Mouse (Mus musculus) midbrain, embryonic 15.5 days (tissue): ENCODE results near the gene Ddr1. TPM values are rescaled to one million over a fixed set of nuclear protein-coding genes. Genes with fewer than 3 reads are reported as not detected.

Source experiments
- ATAC-seq: fragments of 200-750 bp; cut with Nextera tagmentation; replicated peaks from 2 replicates; pipeline ENCODE4 v1.8.0; 2017; ENCODE audit warnings: moderate TSS enrichment
- H3K27ac ChIP-seq: fragments of 300-500 bp; sonication (generic); 2 replicates; pipeline ENCODE4 v1.5.1; 2015; ENCODE audit warnings: mild to moderate bottlenecking, inconsistent platforms
- H3K27me3 ChIP-seq: fragments of 300-500 bp; sonication (generic); replicated peaks from 2 replicates; pipeline ENCODE4 v1.6.1; 2015; ENCODE audit warnings: inconsistent platforms
- H3K36me3 ChIP-seq: fragments of 300-500 bp; sonication (generic); replicated peaks from 2 replicates; pipeline ENCODE4 v1.6.1; 2015; ENCODE audit warnings: inconsistent platforms
- H3K4me1 ChIP-seq: fragments of 300-500 bp; sonication (generic); 2 replicates; pipeline ENCODE4 v1.6.1; 2015; ENCODE audit warnings: inconsistent platforms
- H3K4me2 ChIP-seq: fragments of 300-500 bp; sonication (generic); 2 replicates; pipeline ENCODE4 v1.6.1; 2015; ENCODE audit warnings: inconsistent platforms, mild to moderate bottlenecking, moderate library complexity
- H3K4me3 ChIP-seq: fragments of 300-500 bp; sonication (generic); 2 replicates; pipeline ENCODE4 v1.5.1; 2015; ENCODE audit warnings: mild to moderate bottlenecking, inconsistent platforms
- H3K9ac ChIP-seq: fragments of 300-500 bp; sonication (generic); 2 replicates; pipeline ENCODE4 v1.6.1; 2015; ENCODE audit warnings: mild to moderate bottlenecking, inconsistent platforms
- H3K9me3 ChIP-seq: fragments of 300-500 bp; sonication (generic); 2 replicates; pipeline ENCODE4 v1.6.1; 2016; ENCODE audit warnings: inconsistent platforms
- WGBS: fragments of 180-500 bp; shearing (Covaris S2); methylation state at CpG from one replicate; pipeline ENCODE4 v1.1.7; 2015; ENCODE audit warnings: mixed read lengths; 5-methylcytosine and 5-hydroxymethylcytosine counted together
- polyA plus RNA-seq: library from polyadenylated mRNA; unstranded; fragments of >200 nt; fragmentation: Nextera tagmentation; extraction: Ambion mirVana; gene quantifications from 2 replicates; pipeline ENCODE4 v1.2.1, GENCODE M21; 2015

Gene Ddr1
- polyA plus RNA-seq, 1 experiment from 2014 or later = 107 TPM

DNA sequence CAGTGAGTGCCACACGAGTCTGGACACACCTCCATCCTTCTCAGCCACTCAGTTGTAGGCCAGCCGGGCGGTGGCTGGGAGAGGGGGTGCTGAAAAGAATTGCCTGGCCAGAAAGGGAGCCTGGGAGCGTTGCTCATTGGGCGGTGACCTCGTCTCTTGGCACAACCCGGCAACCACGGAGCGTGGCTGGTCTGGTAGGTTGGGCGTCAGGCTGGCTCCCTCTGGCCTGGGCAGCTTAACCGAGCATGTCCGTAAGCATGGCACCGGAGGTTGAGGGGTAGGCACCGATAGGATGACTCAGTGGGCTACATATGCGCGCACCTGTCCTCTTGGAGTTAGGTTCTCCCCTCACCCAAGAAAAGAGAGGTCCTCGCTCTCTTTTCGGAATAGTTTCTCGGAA is 4.5 kb downstream of the Ddr1 start:
- no peaks in the 10 kb centered on the region for H3K9me3 ChIP-seq
- WGBS = 2% methylated on average over 19 of the region's 19 CpGs
- H3K9ac ChIP-seq = peak overlapping the region; percentile 86
- peaks cover 56% of the 10 kb centered on the region for H3K4me1 ChIP-seq
- H3K36me3 ChIP-seq = no peaks in the 10 kb centered on the region
- ATAC-seq = 0 out of 2 replicates have a peak, but pooled peaks have one; percentile 11
- peak overlapping the region; percentile 99 for H3K27ac ChIP-seq
- H3K4me2 ChIP-seq = peak overlapping the region; percentile 86
- H3K27me3 ChIP-seq = no peaks in the 10 kb centered on the region
- H3K4me3 ChIP-seq = peak overlapping the region; percentile 83

DNA sequence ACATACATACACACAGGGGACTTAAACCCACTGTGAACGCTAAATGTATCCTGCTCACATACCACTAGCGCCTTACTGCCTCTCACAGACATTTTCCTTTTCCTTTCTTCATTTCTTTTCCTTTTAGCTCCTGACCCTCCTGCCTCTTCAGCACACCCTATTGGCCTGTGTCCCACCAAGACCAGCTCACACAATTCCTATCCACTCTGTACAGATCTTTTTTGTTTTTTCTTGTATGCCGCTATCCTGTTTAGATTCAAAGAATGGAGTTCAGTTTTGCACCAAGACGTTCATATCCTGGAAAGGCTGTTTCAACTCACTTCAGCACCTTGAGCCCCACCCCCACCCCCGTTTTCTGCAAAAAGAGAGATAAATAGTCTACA is 5.9 kb downstream of the Ddr1 start:
- 17% methylated on average over 5 of the region's 5 CpGs for WGBS
- no peak for ATAC-seq
- H3K9me3 ChIP-seq = no peaks in the 10 kb centered on the region
- H3K4me2 ChIP-seq = peak overlapping the region; percentile 86
- peaks cover 43% of the 10 kb centered on the region for H3K4me1 ChIP-seq
- peak overlapping the region; percentile 33 for H3K4me3 ChIP-seq
- peaks cover 4% of the 10 kb centered on the region for H3K36me3 ChIP-seq
- H3K27me3 ChIP-seq = no peaks in the 10 kb centered on the region
- peak overlapping the region; percentile 33 for H3K9ac ChIP-seq
- peak overlapping the region; percentile 99 for H3K27ac ChIP-seq

DNA sequence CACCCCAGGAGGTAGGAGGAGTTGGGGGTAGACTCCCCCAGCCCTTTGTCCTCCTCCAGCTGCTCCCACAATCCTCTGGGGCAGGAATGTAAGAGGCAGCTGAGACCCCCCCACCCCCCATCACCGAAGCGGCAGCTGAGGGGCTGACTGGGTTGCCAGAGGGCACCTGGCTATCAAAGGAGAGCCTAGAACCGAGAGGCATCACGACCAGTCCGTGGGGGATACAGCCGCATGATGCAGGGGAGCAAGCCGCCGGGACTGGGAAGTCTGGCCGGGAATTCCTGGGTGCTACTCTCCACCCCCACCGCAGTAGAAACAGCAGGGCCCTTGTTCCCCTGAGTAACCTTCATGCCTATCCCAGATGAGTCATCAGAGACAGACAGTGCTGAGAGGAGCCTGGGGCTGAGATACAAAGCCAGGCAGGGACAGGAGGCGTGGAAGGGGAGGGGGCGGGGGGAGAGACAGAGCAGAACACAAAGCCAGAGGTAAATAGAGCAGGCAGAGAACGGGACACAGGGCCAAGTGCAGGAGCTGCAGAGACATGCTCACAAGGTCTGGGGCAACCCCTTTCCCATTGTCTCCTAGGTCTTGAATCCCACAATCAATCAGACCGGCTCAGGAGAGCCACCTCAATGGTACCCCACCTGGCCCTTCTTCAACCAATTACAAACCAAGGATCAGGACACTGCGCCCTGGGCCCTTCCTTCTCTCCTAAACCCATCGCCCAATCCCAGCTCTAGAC is 6.5 kb downstream of the Ddr1 start:
- under 1% methylated on average over 16 of the region's 16 CpGs for WGBS
- peak overlapping the region; percentile 99 for H3K27ac ChIP-seq
- peak; percentile 62 for ATAC-seq
- peak overlapping the region; percentile 86 for H3K4me2 ChIP-seq
- H3K4me1 ChIP-seq = peaks cover 43% of the 10 kb centered on the region
- H3K4me3 ChIP-seq = peak overlapping the region; percentile 33
- H3K9me3 ChIP-seq = no peaks in the 10 kb centered on the region
- H3K9ac ChIP-seq = peak overlapping the region; percentile 33
- H3K27me3 ChIP-seq = no peaks in the 10 kb centered on the region
- peaks cover 9% of the 10 kb centered on the region for H3K36me3 ChIP-seq

DNA sequence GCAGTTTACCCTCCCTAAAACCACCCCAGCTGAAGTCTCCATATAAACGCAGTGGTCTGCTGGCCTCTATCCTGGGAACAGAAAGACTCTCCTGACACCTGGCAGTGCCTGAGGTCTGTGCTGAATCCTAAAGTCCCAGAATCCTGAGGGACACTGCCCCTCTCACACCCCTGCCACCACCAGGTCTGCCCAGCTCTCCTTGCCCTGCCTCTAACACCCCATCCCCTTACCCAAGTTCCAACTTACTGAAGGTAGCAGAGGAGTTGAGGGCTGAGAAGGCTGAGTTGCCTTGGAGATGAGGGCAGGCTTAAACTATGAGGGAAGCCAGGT is 7.0 kb downstream of the Ddr1 start:
- Histone ChIP-seq H3K4me3 (peak overlapping the region; percentile 33), H3K27ac (peak overlapping the region; percentile 99), H3K27me3 (no peaks in the 10 kb centered on the region), H3K9ac (peak overlapping the region; percentile 33), H3K36me3 (peaks cover 15% of the 10 kb centered on the region), H3K9me3 (no peaks in the 10 kb centered on the region), H3K4me2 (peak overlapping the region; percentile 86), H3K4me1 (peaks cover 39% of the 10 kb centered on the region)
- ATAC-seq = peak; percentile 27; the same call in 1 of the 2 replicates
- 0% methylated on average over 1 of the region's 1 CpGs for WGBS

DNA sequence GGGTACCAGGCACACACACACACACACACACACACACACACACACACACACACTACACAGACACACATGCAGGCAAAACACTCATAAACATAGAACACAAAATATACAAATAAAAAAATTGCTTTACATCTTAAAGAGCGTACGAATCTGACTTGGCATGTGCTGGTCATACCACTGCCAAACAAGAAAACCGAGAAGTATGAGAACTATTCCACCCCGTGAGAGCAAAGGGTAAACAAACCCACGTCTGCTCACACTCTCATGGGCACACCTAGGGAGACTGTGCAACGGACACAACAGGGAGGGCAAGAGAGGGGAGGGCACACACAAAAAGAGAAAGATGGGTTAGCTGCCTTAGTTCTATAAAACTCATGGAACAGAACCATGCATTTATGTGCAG is 7.7 kb downstream of the Ddr1 start:
- peak overlapping the region; percentile 33; the same call in 1 of the 2 replicates for H3K4me3 ChIP-seq
- peak overlapping the region; percentile 86 for H3K4me2 ChIP-seq
- peak overlapping the region; percentile 99 for H3K27ac ChIP-seq
- WGBS = 65% methylated on average over 6 of the region's 6 CpGs
- no peaks in the 10 kb centered on the region for H3K9me3 ChIP-seq
- peaks cover 21% of the 10 kb centered on the region for H3K36me3 ChIP-seq
- no peak overlapping the region for H3K9ac ChIP-seq
- no peak for ATAC-seq
- H3K27me3 ChIP-seq = no peaks in the 10 kb centered on the region
- peaks cover 32% of the 10 kb centered on the region for H3K4me1 ChIP-seq

DNA sequence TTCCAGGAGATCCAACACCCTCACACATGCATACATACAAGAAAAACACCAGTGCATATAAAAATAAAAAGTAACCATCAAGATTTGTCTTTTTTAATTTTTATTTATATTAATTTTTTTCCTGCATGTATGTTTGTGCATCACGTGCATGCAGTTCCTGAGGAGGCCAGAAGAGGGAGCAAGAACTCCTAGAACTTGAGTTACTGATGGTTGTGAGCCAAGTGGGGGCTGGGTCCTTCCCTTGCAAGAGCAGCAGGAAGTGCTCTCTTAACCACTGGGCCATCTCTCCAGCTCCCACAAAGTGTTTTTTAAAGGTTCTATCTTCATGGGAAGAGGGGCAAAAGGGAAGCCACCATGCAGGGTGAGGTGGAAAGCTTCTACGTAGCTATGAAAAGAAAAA is 9.1 kb downstream of the Ddr1 start:
- no peak overlapping the region for H3K4me3 ChIP-seq
- H3K9ac ChIP-seq = no peak overlapping the region
- H3K4me1 ChIP-seq = peaks cover 31% of the 10 kb centered on the region
- peaks cover 35% of the 10 kb centered on the region for H3K36me3 ChIP-seq
- 94% methylated on average over 2 of the region's 2 CpGs for WGBS
- H3K9me3 ChIP-seq = no peaks in the 10 kb centered on the region
- no peak overlapping the region for H3K4me2 ChIP-seq
- H3K27ac ChIP-seq = no peak overlapping the region
- no peaks in the 10 kb centered on the region for H3K27me3 ChIP-seq
- ATAC-seq = no peak

DNA sequence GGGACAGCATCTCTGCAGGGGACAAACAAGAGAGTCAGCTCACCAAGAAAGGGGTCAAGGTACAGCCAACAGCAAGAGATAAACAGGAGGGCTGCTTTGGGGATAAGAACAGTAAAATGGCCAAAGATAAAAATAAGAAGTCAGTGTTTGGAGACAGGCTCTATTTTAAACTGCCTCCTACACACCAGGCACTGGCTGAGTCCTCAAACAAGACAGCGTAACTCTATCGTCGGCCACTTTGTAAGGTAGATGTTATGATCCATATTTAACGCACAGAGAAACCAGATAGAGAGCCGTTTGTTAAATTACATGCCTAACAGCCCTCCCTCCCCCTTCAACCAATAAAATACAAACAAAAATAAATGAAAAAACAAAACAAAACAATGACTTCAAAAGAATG is 10.5 kb downstream of the Ddr1 start:
- Histone ChIP-seq H3K36me3 (peaks cover 46% of the 10 kb centered on the region), H3K27me3 (no peaks in the 10 kb centered on the region), H3K9ac (no peak overlapping the region), H3K4me1 (peaks cover 22% of the 10 kb centered on the region), H3K27ac (no peak overlapping the region), H3K9me3 (no peaks in the 10 kb centered on the region), H3K4me2 (no peak overlapping the region), H3K4me3 (no peak overlapping the region)
- 94% methylated on average over 5 of the region's 5 CpGs for WGBS
- ATAC-seq = no peak

DNA sequence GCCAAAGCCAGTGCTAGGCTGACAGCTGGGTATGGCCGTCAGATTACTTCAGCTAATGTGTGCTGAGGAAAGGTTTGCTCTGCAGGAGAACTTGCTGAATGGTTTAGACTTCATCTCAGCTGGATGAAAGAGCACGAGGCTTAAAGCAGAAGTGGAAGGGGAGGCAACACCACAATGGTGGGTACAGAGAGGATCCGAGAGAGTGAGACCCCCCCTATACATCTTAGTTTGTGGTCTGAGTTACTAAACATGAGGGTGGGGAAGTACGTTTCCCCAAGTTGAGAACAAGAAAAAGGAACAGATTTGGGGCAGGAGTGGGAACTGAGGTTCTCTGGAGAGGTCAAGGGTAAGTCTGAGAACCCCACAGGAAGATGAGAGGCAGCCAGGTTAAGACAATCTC is 12.1 kb downstream of the Ddr1 start:
- H3K27me3 ChIP-seq = no peaks in the 10 kb centered on the region
- no peak for ATAC-seq
- no peak overlapping the region for H3K4me2 ChIP-seq
- H3K4me1 ChIP-seq = peaks cover 8% of the 10 kb centered on the region
- H3K9me3 ChIP-seq = no peaks in the 10 kb centered on the region
- H3K9ac ChIP-seq = no peak overlapping the region
- H3K4me3 ChIP-seq = no peak overlapping the region
- H3K36me3 ChIP-seq = peaks cover 62% of the 10 kb centered on the region
- 85% methylated on average over 4 of the region's 4 CpGs for WGBS
- H3K27ac ChIP-seq = no peak overlapping the region

DNA sequence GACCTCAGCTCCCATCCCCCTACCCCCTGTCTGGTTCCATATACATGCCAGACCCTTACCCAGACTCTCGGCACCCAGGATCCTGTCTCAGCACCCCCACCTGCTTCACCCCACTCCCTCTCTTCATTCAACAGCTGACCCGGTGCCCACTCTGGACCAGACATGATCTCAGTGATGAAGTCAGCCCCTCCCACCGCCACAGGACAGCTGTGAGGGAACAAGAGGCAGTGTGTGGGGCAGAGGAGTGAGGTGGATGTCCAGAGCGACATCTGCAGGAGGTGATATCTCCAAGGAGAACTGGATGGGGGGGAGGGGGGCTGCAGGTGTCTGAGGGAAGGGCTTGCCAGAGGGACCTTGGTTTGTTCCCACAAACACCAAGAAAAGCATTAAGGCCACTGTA is 12.6 kb downstream of the Ddr1 start:
- Histone ChIP-seq H3K27ac (no peak overlapping the region), H3K4me3 (no peak overlapping the region), H3K4me1 (peaks cover 2% of the 10 kb centered on the region), H3K27me3 (no peaks in the 10 kb centered on the region), H3K9me3 (no peaks in the 10 kb centered on the region), H3K9ac (no peak overlapping the region), H3K36me3 (peaks cover 65% of the 10 kb centered on the region), H3K4me2 (no peak overlapping the region)
- no peak for ATAC-seq
- 83% methylated on average over 4 of the region's 4 CpGs for WGBS

DNA sequence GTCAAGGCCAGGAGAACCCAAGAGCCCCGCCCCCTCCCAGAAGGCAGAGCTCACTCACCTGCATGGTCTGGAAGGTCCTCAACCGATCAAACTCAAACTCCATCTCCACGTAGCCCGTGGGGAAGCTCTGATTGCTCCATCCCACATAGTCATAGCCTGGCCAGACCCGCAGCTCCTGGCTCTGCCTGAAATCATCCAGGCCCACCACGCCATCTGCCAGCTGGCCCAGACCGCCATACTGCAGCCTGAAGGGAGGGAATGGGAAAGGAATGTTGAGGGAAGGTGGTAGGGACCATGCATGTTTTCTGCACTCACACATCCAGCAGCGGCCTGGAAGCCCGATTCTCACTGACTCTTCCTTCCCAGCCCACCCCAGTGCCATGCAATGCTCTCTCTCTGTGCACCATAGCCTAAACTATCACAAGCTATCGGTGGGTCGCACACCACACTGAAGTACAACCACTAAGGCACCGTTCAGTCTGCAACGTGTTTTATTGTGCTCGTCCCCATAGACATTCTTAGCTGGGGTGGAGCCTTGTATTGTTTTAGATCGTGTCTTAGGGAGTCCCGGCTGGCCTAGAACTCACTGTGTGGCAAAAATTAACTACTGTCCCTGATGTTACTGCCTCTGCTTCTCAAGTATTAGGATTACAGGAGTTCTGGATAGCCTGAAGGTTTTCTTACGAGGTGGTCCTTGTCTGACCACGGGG is 14.3 kb downstream of the Ddr1 start:
- H3K4me1 ChIP-seq = peaks cover 14% of the 10 kb centered on the region
- no peak overlapping the region for H3K9ac ChIP-seq
- no peaks in the 10 kb centered on the region for H3K9me3 ChIP-seq
- no peak for ATAC-seq
- no peaks in the 10 kb centered on the region for H3K27me3 ChIP-seq
- peaks cover 74% of the 10 kb centered on the region for H3K36me3 ChIP-seq
- no peak overlapping the region for H3K4me3 ChIP-seq
- WGBS = 92% methylated on average over 18 of the region's 18 CpGs
- no peak overlapping the region for H3K4me2 ChIP-seq
- no peak overlapping the region for H3K27ac ChIP-seq

DNA sequence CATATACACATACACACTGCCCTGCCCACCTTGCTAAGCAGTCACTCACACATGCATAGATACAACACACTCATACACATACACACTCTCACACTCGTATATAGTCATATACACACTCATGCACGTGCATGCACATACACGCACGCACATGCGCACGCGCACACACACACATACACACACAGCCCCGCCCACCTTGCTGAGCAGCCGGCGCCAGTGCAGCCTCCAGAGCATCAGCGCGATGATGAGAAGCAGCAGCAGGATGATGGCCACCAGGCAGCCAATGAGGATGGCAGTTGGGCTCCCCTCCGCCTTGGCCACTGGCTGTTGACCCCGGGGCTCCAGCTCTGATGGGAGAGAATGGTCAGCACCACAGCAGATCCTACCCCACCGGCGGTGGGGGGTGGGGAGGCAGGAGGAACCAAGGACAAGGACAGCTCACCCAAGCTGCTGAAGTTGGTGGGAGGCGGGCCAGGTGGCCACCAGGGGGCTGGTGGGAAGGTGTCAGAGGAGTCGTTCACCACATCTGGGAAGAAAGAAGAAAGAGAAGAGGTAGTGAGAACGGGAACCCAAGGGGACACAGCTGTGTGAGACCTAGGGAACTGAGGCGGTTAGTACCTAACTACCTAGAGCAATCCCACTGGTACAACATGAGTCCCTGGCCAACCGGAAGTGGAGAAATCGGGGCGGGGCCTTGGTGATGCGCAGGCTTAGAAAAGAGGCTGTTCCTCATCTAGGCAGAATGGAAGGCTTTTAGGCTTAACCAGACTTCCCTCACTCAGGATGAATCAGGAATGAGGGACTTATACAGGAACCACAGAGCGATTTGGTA is 15.9 kb downstream of the Ddr1 start:
- Histone ChIP-seq H3K36me3 (peaks cover 76% of the 10 kb centered on the region), H3K4me1 (peaks cover 16% of the 10 kb centered on the region)
- no peak for ATAC-seq

DNA sequence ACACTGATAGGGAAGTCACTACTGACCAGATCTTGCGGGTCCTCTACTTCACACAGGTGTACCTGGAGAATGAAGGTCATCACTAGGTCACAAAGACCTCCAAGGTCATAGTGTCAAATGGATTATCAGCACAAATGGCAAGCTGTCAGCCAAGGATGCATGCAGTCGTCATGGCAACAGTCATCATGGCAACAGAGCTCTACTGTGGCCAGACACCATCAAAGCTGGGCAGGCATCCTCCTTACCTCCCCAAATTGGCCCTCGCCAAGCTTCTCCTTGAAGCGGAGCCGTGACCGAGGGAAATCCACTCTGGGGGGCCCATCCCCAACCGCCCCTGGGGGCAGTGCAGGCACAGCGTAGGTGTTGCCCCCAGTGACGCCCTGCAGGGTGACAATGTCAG is 19.4 kb downstream of the Ddr1 start:
- peak overlapping the region; percentile 65 for H3K27ac ChIP-seq
- H3K9ac ChIP-seq = no peak overlapping the region
- H3K4me2 ChIP-seq = no peak overlapping the region
- no peak for ATAC-seq
- H3K27me3 ChIP-seq = no peaks in the 10 kb centered on the region
- WGBS = 41% methylated on average over 9 of the region's 9 CpGs
- no peak overlapping the region for H3K4me3 ChIP-seq
- peaks cover 63% of the 10 kb centered on the region for H3K36me3 ChIP-seq
- no peaks in the 10 kb centered on the region for H3K9me3 ChIP-seq
- H3K4me1 ChIP-seq = peaks cover 16% of the 10 kb centered on the region

More for the DNA sequence above, 15.9 kb downstream of the Ddr1 start:
- Histone ChIP-seq H3K9ac (no peak overlapping the region), H3K4me3 (no peak overlapping the region), H3K27ac (no peak overlapping the region), H3K9me3 (no peaks in the 10 kb centered on the region), H3K4me2 (no peak overlapping the region), H3K27me3 (no peaks in the 10 kb centered on the region)
- WGBS = 88% methylated on average over 25 of the region's 25 CpGs
